Mouse (Mus musculus): ENCODE measurements at regions not wholly inside any gene's neighbourhood (a gene's known extent, or its start where the extent isn't known, plus 50 kb on each side); places are given as distances from the start of the nearest gene placed in this dataset.
"Not testable (repeated sequence)": the region's sequence is repeated elsewhere in the genome, so short reads cannot be mapped to it uniquely, and the experiment has no call there.

GRCm38 (mm10) chr13:74969244-74969643 is 120.4 kb upstream of the Pcsk1 start:
- DNase-seq: no peak

GRCm38 (mm10) chr13:74955876-74956275 is 133.8 kb upstream of the Pcsk1 start:
- no peak for DNase-seq

DNA sequence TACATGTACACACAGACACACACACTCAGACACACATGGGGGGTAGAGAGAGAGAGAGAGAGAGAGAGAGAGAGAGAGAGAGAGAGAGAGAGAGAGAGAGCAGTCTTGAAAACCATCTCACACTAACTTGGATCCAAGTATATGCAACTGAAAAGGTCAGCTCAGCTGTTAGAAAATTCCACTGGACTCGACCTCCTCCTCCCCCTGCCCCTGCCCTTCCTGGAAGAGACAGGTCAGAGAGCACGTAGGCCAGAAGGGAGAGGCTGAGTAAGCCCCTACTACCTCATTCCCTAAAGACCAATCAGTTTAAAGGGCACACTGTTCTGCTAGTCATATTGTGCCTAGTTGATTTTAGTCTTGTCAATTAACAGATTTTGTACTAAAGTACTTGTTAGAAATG is 105.0 kb upstream of the Cast start:
- DNase-seq: not testable (repeated sequence)

DNA sequence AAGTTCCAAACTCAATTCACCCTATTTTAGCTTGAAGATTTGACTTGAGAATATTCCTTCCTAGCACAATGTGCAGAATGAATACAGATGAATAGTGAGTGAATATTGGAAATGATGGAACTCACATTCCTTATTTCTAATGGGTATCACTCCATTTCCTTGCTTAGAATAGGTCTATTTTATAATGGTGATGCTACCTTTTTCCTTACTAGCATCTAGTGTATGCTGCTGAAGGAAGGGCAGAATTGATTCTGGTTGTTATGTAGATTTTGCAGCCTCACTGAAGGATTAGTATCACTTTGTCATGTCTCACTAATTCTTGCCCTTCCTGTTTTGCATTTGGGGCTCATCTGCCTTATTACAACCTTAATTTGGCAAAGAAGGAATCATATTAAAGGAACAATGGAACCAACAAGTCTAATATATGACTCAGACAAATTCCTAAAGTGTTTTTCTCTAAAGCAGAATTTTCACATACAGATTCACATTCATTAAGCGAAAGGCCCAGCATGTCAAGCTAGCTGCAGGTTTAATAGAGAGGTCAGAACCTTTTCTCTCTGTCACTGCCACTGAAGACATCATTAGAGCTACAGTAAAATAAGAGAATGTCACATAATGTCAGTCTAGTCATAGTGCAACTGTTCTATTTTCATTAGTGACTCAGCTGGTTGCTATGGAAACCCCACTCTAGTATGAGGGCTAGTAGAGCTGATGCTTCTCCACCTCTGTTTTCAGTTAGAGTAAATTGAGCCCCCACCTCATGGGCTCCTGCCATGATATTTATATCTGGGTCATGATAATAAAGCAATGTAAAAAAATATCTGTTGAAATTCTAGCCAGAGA is 94.8 kb upstream of the Cast start:
- no peak for DNase-seq

- no peak for DNase-seq
These were observed 81.4 kb upstream of the Cast start for GRCm38 (mm10) chr13:74889859-74890469.

DNA sequence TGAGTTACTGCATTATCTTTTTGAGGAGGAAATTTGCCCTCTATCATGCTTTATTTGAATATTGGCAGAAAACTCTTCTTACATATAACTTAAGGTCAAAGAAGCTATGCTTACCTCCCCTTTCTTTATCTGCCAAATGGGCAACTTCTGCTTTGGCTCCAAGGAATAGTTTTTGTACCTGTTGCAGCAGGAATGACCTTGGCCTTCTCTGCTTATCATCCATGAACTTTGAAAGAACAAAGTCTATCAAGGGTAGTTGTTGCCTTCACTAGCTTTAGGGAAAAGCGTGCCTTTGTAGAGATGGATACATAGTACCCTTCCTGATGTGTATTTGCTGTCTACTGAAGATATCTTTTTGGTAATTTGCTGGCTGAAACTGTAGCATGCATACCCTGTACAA is 59.1 kb upstream of the Cast start:
- DNase-seq: no peak

- no peak for DNase-seq
These were observed 55.4 kb upstream of the Cast start for GRCm38 (mm10) chr13:74864000-74864399.

DNA sequence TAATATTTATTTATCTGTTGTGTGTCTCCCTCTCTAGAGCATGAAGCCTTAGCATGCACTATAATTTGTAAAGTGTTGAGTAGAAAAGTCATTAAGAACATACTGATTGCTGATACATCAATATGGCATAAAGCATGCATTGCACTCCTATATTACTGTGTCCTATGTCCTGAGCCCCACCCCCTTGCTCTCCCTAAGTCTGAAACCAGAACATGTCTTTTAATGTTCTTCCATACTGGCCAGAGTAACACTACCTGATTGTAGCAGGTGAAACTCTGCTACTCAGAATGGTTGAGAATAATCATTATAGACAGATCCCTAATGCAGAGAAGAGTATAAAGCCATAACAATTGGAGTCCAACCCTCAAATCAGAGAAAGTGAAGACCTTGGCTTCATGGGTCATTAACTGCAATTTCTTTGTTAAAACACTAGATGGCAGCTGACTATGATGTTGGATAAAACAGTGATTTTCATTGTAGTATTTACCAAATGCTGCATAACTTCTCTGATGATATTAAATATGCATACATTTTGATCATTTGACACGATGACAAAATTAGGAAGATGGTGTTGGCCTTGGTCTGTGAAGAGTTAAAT is 52.9 kb upstream of the Cast start:
- peak in 1 of 2 experiments; percentile 13 for DNase-seq
